Mouse (Mus musculus) limb, embryonic 14.5 days (tissue): Measurements from ENCODE around the gene 1700029P11Rik. TPM values are rescaled to one million over a fixed set of nuclear protein-coding genes. Genes with fewer than 3 reads are reported as not detected.
A peak's percentile ranks its signal among the peaks of the same experiment; 100 is the strongest.

Experiments used
- ATAC-seq: fragments of 200-750 bp; cut with Nextera tagmentation; 2 replicates; pipeline ENCODE4 v1.8.0; 2017; ENCODE audit warnings: low read depth, moderate number of reproducible peaks, moderate TSS enrichment; ENCODE audit not compliant: low FRiP score
- DNase-seq: peaks from one replicate; pipeline ENCODE4 v3.0.0-alpha.2; 2015; ENCODE audit warnings: low spot score
- H3K27ac ChIP-seq: fragments of 300-500 bp; sonication (generic); replicated peaks from 2 replicates; pipeline ENCODE4 v1.5.1; 2014; ENCODE audit warnings: low read depth, mild to moderate bottlenecking, low read length, moderate library complexity, mixed read lengths
- H3K27me3 ChIP-seq: fragments of 300-500 bp; sonication (generic); 2 replicates; pipeline ENCODE4 v1.6.1; 2014; ENCODE audit warnings: low read length, mixed read lengths; ENCODE audit not compliant: control insufficient read depth, insufficient read depth
- H3K36me3 ChIP-seq: fragments of 300-500 bp; sonication (generic); 2 replicates; pipeline ENCODE4 v1.6.1; 2014; ENCODE audit warnings: mild to moderate bottlenecking, low read length, moderate library complexity, mixed read lengths; ENCODE audit not compliant: control insufficient read depth, insufficient read depth
- H3K4me1 ChIP-seq: fragments of 300-500 bp; sonication (generic); 2 replicates; pipeline ENCODE4 v1.6.1; 2014; ENCODE audit warnings: antibody characterized with exemption, low read length, mixed read lengths; ENCODE audit not compliant: control insufficient read depth, insufficient read depth
- H3K4me2 ChIP-seq: fragments of 300-500 bp; sonication (generic); replicated peaks from 2 replicates; pipeline ENCODE4 v1.6.1; 2014; ENCODE audit warnings: low read depth, mild to moderate bottlenecking, low read length, moderate library complexity; ENCODE audit not compliant: severe bottlenecking
- H3K4me3 ChIP-seq: fragments of 300-500 bp; sonication (generic); replicated peaks from 2 replicates; pipeline ENCODE4 v1.5.1; 2014; ENCODE audit warnings: low read length
- H3K9ac ChIP-seq: fragments of 300-500 bp; sonication (generic); 2 replicates; pipeline ENCODE4 v1.6.1; 2014; ENCODE audit warnings: mild to moderate bottlenecking, low read depth, low read length, moderate library complexity; ENCODE audit not compliant: severe bottlenecking
- H3K9me3 ChIP-seq: fragments of 300-500 bp; sonication (generic); 2 replicates; pipeline ENCODE4 v1.6.1; 2016; ENCODE audit warnings: low read length; ENCODE audit not compliant: control insufficient read depth
- POLR2A ChIP-seq: fragments of 200-500 bp; IDR thresholded peaks from 2 replicates; pipeline ENCODE4 v1.8.0; 2012; ENCODE audit warnings: inconsistent platforms, mild to moderate bottlenecking, moderate library complexity, borderline replicate concordance; ENCODE audit not compliant: insufficient read depth, insufficient read length; ENCODE audit errors: extremely low read depth
- WGBS: fragments of 180-500 bp; shearing (Covaris S2); extraction: QIAGEN DNeasy Blood & Tissue Kit; methylation state at CpG from one replicate; pipeline ENCODE4 v1.1.7; 2014; 5-methylcytosine and 5-hydroxymethylcytosine counted together
- polyA plus RNA-seq, 2 experiments: library from polyadenylated mRNA; depleted of rRNA in 1 of 2; stranded (reverse) in 1 of 2; unstranded in 1 of 2; fragments of >200 nt; fragmentation: Nextera tagmentation in 1 of 2; extraction: Ambion mirVana in 1 of 2; gene quantifications; 2 replicates each; pipeline versions ENCODE4 v1.2.1 to v1.2.3; 2012 to 2014

The 1700029P11Rik gene
- polyA plus RNA-seq (2012; rRNA removed) (not detected in 2 replicates), polyA plus RNA-seq (2014; fragmentation: Nextera tagmentation; extraction: Ambion mirVana) (not detected in 2 replicates)

GRCm38 (mm10) chr15:81980321-81980720 is at the start of gene 1700029P11Rik:
TSS of gene 1700029P11Rik (plus strand) at chr15:81980540.
- WGBS, result 97% methylated on average over 23 of the region's 23 CpGs
- no peak within 1 kb of the TSS for H3K27ac ChIP-seq
- H3K4me2 ChIP-seq, result no peak within 1 kb of the TSS
- no peaks in the 10 kb centered on the region for H3K4me1 ChIP-seq
- H3K9ac ChIP-seq, result no peak within 1 kb of the TSS
- H3K9me3 ChIP-seq, result no peaks in the 10 kb centered on the region
- DNase-seq (no peak), ATAC-seq (no peak)
- TF ChIP-seq POLR2A, result no peak
- no peaks in the 10 kb centered on the region for H3K27me3 ChIP-seq
- H3K4me3 ChIP-seq, result no peak within 1 kb of the TSS
- no peaks in the 10 kb centered on the region for H3K36me3 ChIP-seq

DNA sequence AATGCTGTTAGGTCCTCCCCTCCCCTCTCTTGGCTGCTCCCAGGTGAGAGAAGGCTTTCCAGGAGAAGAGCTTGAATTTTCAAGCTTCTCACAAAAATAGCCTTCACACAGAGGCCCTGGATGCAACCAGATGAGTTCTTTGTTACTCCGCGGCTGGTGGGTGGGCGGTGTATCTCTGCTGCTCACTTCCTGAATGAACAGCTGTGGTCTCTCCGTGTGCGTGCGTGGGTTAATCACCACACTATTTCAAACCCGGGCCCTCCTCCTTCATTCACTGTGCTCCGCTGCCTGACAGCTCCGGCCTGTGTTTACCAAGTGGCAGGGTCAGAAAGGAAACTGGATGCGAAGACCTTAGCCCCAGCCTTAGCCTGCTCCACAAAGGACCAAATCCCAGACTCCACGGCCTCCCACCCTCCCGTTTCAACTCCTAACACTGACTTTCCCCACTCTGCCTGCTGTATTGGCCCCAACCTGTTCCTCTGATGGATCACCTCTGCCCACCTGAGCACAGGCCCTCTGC is 47.3 kb upstream of the 1700029P11Rik start:
- H3K4me2 ChIP-seq, result no peak overlapping the region
- H3K9ac ChIP-seq, result no peak overlapping the region
- no peak overlapping the region for H3K4me3 ChIP-seq
- no peaks in the 10 kb centered on the region for H3K27me3 ChIP-seq
- DNase-seq (peak; percentile 12), ATAC-seq (no peak)
- H3K4me1 ChIP-seq, result peaks cover 15% of the 10 kb centered on the region
- H3K36me3 ChIP-seq, result no peaks in the 10 kb centered on the region
- H3K9me3 ChIP-seq, result no peaks in the 10 kb centered on the region
- TF ChIP-seq POLR2A, result no peak
- no peak overlapping the region for H3K27ac ChIP-seq
- 49% methylated on average over 12 of the region's 12 CpGs for WGBS

GRCm38 (mm10) chr15:81933986-81934385 is 46.4 kb upstream of the 1700029P11Rik start:
- 87% methylated on average over 1 of the region's 1 CpGs for WGBS
- H3K36me3 ChIP-seq, result no peaks in the 10 kb centered on the region
- no peak overlapping the region for H3K9ac ChIP-seq
- no peaks in the 10 kb centered on the region for H3K9me3 ChIP-seq
- peaks cover 15% of the 10 kb centered on the region for H3K4me1 ChIP-seq
- no peaks in the 10 kb centered on the region for H3K27me3 ChIP-seq
- no peak for ATAC-seq
- H3K4me3 ChIP-seq, result no peak overlapping the region
- no peak overlapping the region for H3K27ac ChIP-seq
- no peak for DNase-seq
- no peak for TF ChIP-seq POLR2A
- H3K4me2 ChIP-seq, result no peak overlapping the region

DNA sequence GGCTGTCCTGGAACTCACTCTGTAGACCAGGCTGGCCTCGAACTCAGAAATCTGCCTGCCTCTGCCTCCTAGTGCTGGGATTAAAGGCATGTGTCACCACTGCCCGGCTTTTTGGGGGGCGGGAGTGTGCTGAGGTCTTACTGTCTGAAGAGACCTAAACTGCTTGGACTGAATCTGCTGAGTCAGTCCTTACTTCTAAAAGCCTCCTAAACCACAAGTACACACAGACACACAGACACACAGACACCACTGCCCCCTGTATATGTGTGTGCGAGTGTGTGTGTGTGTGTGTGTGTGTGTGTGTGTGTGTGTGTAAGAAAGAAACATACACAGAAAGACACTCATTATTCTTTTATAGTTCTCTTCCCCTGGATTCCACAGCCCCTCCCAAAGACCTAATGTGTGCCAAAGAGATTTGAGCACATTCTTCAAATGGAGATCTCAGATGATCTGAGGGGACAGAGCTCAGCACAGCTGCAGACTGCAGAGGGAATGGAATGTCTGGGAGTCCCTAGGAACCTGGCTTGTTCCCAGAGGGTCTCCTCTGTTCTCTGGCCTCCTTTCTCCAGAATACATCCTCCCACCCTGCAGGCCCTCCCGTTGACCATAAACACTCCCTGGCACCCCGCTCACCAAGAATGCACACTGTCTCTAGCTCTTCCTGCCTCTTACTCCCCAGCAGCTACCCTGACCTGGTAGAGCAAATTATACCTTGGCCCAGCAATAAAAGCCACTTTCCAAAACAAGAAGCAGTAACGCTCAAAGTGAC is 44.3 kb upstream of the 1700029P11Rik start:
- peak overlapping the region; percentile 72 for H3K4me2 ChIP-seq
- 51% methylated on average over 7 of the region's 7 CpGs for WGBS
- peaks cover 15% of the 10 kb centered on the region for H3K4me1 ChIP-seq
- H3K27me3 ChIP-seq, result no peaks in the 10 kb centered on the region
- no peaks in the 10 kb centered on the region for H3K36me3 ChIP-seq
- no peaks in the 10 kb centered on the region for H3K9me3 ChIP-seq
- no peak overlapping the region for H3K27ac ChIP-seq
- no peak for DNase-seq
- no peak for TF ChIP-seq POLR2A
- peak overlapping the region; percentile 61; the same call in 1 of the 2 replicates for H3K9ac ChIP-seq
- H3K4me3 ChIP-seq, result peak overlapping the region; percentile 48
- ATAC-seq, result peak; percentile 41; the same call in 1 of the 2 replicates

DNA sequence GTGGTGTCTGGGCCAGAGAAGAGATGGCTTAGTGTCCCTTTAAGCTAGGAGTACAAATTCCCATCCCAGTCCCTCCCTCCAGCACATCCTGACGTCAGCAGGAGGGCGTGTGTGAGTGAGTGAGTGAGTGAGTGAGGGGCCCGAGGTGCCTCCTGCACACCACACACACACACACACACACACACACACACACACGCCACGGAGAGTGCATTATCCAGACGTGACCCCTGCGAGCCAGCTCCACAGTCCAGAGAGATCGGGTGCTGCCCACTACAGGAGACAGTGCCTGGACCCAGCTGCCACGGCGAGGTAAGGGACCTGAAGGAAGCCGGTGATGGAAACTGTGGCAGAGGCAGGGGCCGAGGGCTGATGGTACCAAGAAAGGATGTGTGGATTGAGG is 43.7 kb upstream of the 1700029P11Rik start, which contains the start of gene Csdc2:
Gene Csdc2, plus strand, starts transcription at position 81 of the 400 bp plus-strand sequence.
- peak within 1 kb of the TSS; percentile 72 for H3K4me2 ChIP-seq
- no peaks in the 10 kb centered on the region for H3K9me3 ChIP-seq
- peaks cover 15% of the 10 kb centered on the region for H3K4me1 ChIP-seq
- WGBS, result 2% methylated on average over 12 of the region's 12 CpGs
- 0 out of 2 replicates have a peak within 1 kb of the TSS, but pooled peaks have one; percentile 33 for H3K27ac ChIP-seq
- peak; percentile 78 for ATAC-seq
- peak within 1 kb of the TSS; percentile 61 for H3K9ac ChIP-seq
- TF ChIP-seq POLR2A, result no peak
- peak within 1 kb of the TSS; percentile 48 for H3K4me3 ChIP-seq
- H3K36me3 ChIP-seq, result no peaks in the 10 kb centered on the region
- peak; percentile 55 for DNase-seq
- no peaks in the 10 kb centered on the region for H3K27me3 ChIP-seq
